26 mouse cellular contexts compared by ENCODE assay signal in genomic region chrX:56212771-56213170, GRCm38 (mm10). TPM values are rescaled to one million over a fixed set of nuclear protein-coding genes. Genes with fewer than 3 reads are reported as not detected.
"Had no signal": no experiment of that assay in that cellular context is flagged by ENCODE, and none has a peak within 500 bp of the region (broad histone marks: within the 10 kb centered on the region; RNA-seq: fewer than 3 reads in every experiment).

Gene Gm773, minus strand, starts transcription at chrX:56212881.

- H3K4me3 ChIP-seq: midbrain, embryonic 10.5 days; midbrain, embryonic 12.5 days; neural tube, embryonic 12.5 days; stomach, embryonic 15.5 days had no signal

- H3K9ac ChIP-seq: liver, embryonic 14.5 days; lung, embryonic 14.5 days; midbrain, embryonic 12.5 days; neural tube, embryonic 12.5 days; stomach, embryonic 15.5 days had no signal

- DNase-seq: lung, adult 18-20 months; lung, embryonic 14.5 days; lung, postnatal 10 days; lung, postnatal 4 days; midbrain, embryonic 14.5 days; right cerebral cortex, postnatal 25 days; right cerebral cortex, postnatal 4 days; spleen, adult 18-20 months; thymus, adult 18-20 months; thymus, postnatal 14 days; thymus, postnatal 36 days had no signal

- H3K4me1 ChIP-seq: midbrain, embryonic 10.5 days; midbrain, embryonic 12.5 days; neural tube, embryonic 12.5 days; stomach, embryonic 15.5 days had no signal

- H3K27me3 ChIP-seq: midbrain, embryonic 12.5 days; neural tube, embryonic 12.5 days; stomach, embryonic 15.5 days had no signal

- H3K27ac ChIP-seq: liver, embryonic 14.5 days; midbrain, embryonic 10.5 days; midbrain, embryonic 12.5 days; neural tube, embryonic 12.5 days; stomach, embryonic 15.5 days; stomach, postnatal 0 days had no signal

- H3K36me3 ChIP-seq: midbrain, embryonic 10.5 days; midbrain, embryonic 12.5 days; neural tube, embryonic 12.5 days; stomach, embryonic 15.5 days had no signal

- ATAC-seq: midbrain, embryonic 16.5 days had no signal

- H3K4me2 ChIP-seq: lung, embryonic 14.5 days; midbrain, embryonic 12.5 days; neural tube, embryonic 12.5 days; stomach, embryonic 15.5 days had no signal

- H3K9me3 ChIP-seq: midbrain, embryonic 12.5 days; neural tube, embryonic 12.5 days; stomach, embryonic 15.5 days had no signal

RNA-seq across cellular contexts. Expression of gene Gm773, which starts in this region (rescaled TPM):
- total RNA-seq: megakaryocyte, adult 5-6 weeks; megakaryocyte-erythroid progenitor cell, adult 5-6 weeks; neutrophil, adult 5-6 weeks had no signal
- polyA plus RNA-seq: liver, embryonic 14.5 days; liver, embryonic 16.5 days; lung, embryonic 14.5 days; lung, embryonic 16.5 days; midbrain, embryonic 10.5 days; midbrain, embryonic 12.5 days; midbrain, embryonic 14.5 days; midbrain, embryonic 16.5 days; neural tube, embryonic 12.5 days; neural tube, embryonic 14.5 days; small intestine, adult 2 months; stomach, embryonic 15.5 days; stomach, postnatal 0 days; thymus, postnatal 0 days had no signal
